Mouse (Mus musculus): ENCODE data around the gene Erlin1. TPM values are rescaled to one million over a fixed set of nuclear protein-coding genes. Genes with fewer than 3 reads are reported as not detected.

Gene Erlin1
- total RNA-seq, 1 experiment from 2014 or later, result 16.9 TPM

DNA sequence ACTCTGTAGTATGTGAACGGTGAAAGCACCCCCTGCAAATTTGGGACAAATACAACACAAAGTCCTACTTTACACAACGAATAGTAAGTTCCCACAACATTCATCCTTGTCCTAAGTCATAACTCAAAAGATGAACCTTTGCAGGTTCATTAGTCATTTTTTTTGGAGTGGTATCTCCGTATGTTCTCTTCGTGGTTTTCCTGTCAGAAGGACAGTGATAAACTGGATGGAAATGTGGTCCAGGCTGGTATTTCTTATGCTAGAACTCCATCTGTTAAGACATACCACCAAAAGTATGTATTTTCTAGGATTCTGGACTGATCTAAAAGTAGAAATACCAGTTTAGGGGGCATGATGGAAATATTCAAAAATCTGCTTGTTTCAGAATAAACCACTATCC lies 1.4 kb downstream of the Erlin1 start:
- ATAC-seq (replicated peaks in 1 of 2; ENCODE audit: insufficient read depth in 1 of 2, low FRiP score in 2 of 2, low TSS enrichment in 1 of 2, low read depth in 1 of 2, poor library complexity in 2 of 2, severe bottlenecking in 2 of 2), result no peak

DNA sequence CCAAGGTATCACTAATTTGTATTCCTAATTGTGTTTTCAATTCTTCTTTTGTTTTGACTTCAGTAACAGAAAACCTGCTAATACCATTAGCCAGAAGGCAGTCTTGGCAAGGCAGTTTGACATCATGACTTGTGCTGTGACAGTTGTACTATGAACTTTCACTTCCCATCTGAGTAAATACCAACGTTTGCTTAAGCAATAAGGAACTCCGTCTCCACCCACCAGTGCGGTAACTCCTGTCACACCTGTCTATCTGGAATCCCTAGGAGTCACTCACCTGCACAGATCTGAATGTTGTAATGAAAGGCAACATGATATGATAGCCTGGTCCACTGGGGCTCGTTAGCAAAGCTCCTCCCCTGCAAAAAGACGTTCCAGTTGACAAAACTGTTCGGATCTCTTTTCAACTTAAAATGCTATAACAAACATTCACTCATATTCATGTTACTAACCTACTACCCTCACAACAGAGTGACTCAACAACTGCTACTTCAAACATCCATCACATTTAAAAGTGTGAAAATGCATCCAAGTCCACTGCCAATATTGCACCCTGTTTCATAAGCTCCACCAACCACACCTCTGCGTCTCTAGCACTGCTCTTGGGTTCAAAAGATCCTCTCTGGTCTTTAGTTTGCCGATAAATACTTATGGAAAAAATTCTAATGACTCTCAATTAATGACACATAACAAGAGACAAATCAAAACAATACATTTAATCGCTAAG lies 2.1 kb downstream of the Erlin1 start:
- no peak for ATAC-seq (replicated peaks in 1 of 2; ENCODE audit: insufficient read depth in 1 of 2, low FRiP score in 2 of 2, low TSS enrichment in 1 of 2, low read depth in 1 of 2, poor library complexity in 2 of 2, severe bottlenecking in 2 of 2)

DNA sequence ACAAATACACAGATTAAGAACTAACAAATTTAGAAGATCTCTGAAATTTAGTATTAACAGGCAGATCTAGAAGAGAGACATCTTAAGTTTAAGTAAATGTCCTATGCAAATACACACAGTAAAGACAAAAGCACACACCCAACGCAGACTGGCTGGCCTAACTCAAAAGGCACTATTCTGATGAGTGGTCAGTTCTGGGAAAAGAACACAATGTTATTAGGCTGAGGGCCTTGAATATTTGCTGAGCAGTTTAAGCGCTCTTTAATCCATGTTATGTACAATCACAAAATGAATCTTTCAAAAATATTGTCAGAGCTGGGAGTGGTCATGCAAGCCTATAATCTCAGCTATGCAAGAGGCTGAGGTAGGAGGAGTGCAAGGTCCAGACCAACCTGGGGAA lies 4.9 kb downstream of the Erlin1 start:
- ATAC-seq (replicated peaks in 1 of 2; ENCODE audit: insufficient read depth in 1 of 2, low FRiP score in 2 of 2, low TSS enrichment in 1 of 2, low read depth in 1 of 2, poor library complexity in 2 of 2, severe bottlenecking in 2 of 2), result no peak

DNA sequence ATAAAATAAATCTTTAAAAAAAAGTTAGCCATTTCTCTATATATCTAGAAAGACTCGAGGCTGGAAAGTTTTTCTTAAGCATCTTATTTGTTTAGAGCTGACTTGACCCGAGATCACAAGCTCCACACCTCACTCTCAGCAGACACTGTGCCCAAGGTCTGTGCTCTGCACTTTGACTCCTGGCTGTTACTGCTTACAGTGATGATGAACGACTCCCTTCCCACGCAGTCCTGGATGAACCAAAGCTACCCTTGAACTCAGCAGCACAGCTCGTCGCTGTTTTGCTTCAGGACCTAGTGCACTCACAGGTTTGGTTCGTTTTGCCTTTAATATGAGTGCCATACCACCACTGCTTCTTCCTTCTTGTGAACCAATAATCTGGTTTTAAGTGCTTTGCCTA lies 5.8 kb downstream of the Erlin1 start:
- ATAC-seq (replicated peaks in 1 of 2; ENCODE audit: insufficient read depth in 1 of 2, low FRiP score in 2 of 2, low TSS enrichment in 1 of 2, low read depth in 1 of 2, poor library complexity in 2 of 2, severe bottlenecking in 2 of 2), result no peak

DNA sequence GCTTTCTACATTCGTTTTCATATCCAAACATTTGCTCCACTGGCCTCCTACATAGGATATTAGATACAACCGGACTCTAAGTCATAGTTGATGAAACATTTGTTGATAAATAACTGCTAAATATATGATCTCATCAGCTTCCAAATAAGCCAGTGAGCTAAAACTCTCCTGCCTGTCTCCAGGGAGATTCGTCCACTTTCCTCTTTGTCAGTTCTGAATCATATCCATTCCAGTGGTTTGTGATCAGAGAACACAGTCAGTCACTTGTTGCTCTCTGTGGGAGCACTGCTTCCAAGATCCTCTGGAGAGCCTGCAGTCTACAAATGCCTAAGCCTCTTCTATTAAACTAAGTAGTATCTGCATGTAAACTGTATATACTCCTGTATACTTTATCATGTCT lies 9.4 kb downstream of the Erlin1 start:
- ATAC-seq (replicated peaks in 1 of 2; ENCODE audit: insufficient read depth in 1 of 2, low FRiP score in 2 of 2, low TSS enrichment in 1 of 2, low read depth in 1 of 2, poor library complexity in 2 of 2, severe bottlenecking in 2 of 2), result no peak

DNA sequence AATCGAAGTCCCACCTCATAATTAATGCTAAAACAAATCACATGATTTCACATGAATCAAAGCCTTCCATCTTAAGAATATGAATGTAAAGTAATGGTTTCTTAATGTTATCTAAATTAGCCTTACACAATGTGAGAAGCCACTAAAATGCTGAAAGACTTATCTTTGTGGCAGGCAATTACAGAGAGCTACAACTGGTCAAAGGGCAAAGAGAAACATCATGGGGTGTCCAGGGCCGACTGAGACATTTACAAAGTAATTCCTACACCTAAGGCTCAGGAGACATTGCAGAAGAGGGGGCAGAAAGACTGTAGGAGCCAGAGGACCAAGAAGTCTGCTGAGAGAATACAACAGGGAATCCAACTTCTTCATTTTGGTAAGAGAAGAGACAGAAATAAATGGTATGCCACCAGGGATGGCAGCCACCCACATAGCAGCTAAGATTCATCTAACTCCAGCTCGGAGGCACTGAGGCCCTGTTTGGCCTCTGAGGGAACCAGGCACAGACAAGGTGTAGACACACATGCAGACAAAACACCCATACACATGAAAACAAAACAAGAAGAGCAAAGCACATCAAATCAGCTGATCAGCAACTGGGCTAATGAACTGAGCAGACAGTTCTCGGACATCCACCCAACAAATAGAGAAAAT lies 14.3 kb downstream of the Erlin1 start:
- no peak for ATAC-seq (replicated peaks in 1 of 2; ENCODE audit: insufficient read depth in 1 of 2, low FRiP score in 2 of 2, low TSS enrichment in 1 of 2, low read depth in 1 of 2, poor library complexity in 2 of 2, severe bottlenecking in 2 of 2)

DNA sequence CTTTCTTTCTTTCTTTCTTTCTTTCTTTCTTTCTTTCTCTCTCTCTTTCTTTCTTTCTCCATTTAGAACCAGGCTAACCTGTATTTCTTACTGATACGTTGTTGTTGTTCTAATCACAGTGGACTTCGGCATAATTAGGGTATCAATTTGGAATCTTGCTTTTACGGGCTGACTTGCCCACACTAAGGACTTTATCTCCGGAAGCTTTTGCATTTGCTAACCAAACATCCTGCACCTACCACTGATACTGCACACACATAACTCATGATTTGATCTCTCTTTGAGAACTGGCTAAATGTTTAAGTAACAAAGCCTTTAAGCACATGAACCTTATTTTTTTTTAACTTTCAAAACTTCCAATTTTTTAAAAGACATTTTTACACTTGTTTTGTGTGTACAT lies 19.2 kb downstream of the Erlin1 start:
- no peak for ATAC-seq (replicated peaks in 1 of 2; ENCODE audit: insufficient read depth in 1 of 2, low FRiP score in 2 of 2, low TSS enrichment in 1 of 2, low read depth in 1 of 2, poor library complexity in 2 of 2, severe bottlenecking in 2 of 2)

DNA sequence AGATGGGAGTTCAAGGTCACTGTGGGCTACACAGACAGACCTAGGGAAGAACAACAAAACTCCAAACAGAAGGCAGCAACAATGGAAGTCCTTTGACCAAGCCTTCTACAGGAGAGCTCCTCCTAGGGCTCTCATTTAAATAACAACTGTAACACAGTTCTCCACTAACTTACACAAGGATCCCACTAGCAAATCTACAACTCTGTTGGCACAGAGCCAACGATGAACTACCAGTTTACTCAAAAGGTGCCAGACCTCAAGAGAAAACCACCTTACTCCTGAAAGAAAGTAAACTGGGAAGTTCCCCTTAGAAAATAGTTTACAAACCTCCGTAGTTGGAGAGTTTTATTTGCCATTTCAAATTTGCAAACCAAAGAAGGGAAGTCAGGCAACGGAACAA lies 20.3 kb downstream of the Erlin1 start:
- ATAC-seq (replicated peaks in 1 of 2; ENCODE audit: insufficient read depth in 1 of 2, low FRiP score in 2 of 2, low TSS enrichment in 1 of 2, low read depth in 1 of 2, poor library complexity in 2 of 2, severe bottlenecking in 2 of 2), result no peak

DNA sequence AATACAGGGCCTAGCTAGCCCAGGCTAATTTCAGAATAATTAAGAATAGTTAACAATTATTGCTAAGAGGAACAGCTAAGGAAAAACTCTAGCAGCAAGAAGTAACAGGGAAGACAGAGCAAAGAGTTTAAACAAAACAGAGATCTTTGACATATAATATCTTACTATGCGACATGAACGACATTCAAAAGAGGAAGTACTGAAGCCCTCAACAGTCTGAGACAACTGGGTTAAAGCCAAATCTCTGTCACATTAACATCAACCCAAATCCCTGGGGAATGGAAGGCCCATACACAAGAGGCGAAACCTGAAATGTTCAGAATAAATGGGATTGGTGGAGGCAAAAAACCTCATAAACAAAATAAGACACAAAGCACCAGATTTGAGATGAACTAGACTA lies 23.7 kb downstream of the Erlin1 start:
- ATAC-seq (replicated peaks in 1 of 2; ENCODE audit: insufficient read depth in 1 of 2, low FRiP score in 2 of 2, low TSS enrichment in 1 of 2, low read depth in 1 of 2, poor library complexity in 2 of 2, severe bottlenecking in 2 of 2), result no peak

DNA sequence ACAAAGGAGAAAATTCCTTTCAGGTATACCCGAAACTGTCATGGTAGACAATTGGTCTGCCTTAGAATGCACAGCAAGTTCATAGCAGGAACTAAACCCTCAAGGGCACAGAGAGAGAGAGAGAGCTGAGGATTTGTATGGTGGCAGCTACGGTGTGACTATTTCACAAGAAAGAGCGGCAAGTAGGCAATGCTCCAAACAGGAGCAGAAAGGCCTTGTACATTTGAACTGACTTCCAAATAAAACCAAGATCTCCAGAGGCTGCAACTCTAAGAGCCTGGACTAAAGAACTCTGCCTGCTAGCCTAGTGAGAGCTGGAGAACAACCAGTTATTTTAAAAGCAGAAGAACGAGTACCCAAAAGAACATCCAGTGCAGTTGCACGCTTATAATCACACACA lies 27.5 kb downstream of the Erlin1 start:
- no peak for ATAC-seq (replicated peaks in 1 of 2; ENCODE audit: insufficient read depth in 1 of 2, low FRiP score in 2 of 2, low TSS enrichment in 1 of 2, low read depth in 1 of 2, poor library complexity in 2 of 2, severe bottlenecking in 2 of 2)

DNA sequence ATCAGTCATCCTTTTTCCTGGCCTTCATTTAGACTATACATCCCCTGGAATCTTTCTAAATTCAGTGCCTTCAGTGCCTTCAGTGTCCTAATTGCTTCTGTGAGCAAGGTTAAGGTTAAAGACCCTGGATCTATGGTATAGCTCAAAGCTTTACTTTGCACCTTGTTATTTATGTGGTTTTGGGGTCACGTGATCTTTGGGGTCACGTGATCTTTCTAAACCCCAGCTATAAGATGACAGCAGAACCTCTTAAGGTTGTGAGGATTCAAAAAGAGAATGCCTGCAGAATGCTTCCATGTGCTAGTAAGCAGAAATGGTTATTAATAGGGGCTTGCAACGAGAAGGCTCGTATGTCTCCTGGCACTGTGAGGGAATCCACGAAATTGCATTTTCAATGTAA lies 36.2 kb downstream of the Erlin1 start:
- no peak for ATAC-seq (replicated peaks in 1 of 2; ENCODE audit: insufficient read depth in 1 of 2, low FRiP score in 2 of 2, low TSS enrichment in 1 of 2, low read depth in 1 of 2, poor library complexity in 2 of 2, severe bottlenecking in 2 of 2)

DNA sequence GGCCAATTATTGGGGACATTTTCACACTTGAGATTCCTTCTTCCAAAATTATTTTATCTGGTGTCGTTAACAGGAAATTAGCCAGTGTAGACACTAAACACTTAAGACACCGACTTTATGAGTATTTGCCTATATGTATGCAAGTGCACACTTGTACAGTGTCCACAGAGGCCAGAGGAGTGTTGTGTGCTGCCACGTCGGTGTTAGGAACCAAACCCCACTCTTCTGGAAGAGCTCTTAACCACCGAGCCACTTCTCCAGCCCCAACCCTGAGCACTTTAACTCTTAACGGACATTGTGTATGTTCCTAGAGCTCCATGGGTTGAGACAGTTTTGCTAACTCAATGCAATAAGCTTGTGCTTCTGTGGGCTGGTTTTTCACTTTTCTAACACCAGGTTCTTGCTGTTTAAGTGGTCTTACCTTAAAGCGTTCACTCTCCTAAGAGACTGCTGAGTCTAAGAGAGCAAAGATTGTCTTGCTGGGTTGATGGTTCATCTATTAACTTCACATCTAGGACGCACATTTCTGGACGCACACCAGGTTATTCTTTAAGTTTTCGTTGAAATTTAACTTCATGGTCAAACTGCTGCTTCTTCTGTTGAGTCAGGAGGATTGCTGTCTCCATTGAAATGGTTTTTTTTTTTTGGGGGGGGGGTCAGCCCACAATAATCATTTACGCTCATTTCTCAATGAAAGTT lies 37.4 kb downstream of the Erlin1 start:
- ATAC-seq (replicated peaks in 1 of 2; ENCODE audit: insufficient read depth in 1 of 2, low FRiP score in 2 of 2, low TSS enrichment in 1 of 2, low read depth in 1 of 2, poor library complexity in 2 of 2, severe bottlenecking in 2 of 2), result no peak

DNA sequence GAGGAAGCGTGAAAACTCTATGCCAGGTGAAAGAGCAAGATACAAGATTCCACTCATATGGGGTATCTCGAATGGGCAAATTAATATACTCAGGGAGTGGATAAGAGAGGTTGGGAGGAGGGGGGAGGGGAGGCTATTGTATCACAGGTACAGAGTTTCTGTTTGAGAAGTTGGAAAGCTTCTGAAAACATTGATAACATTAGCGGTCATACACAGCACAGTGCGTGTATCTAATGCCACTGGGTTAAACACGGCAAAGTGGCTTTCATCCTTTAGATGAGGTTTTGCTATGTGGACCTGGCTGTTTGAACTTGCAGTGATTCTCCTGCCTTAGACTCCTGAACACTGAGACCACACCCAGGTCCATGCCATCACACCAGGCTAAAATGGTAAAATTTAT lies 39.6 kb downstream of the Erlin1 start:
- no peak for ATAC-seq (replicated peaks in 1 of 2; ENCODE audit: insufficient read depth in 1 of 2, low FRiP score in 2 of 2, low TSS enrichment in 1 of 2, low read depth in 1 of 2, poor library complexity in 2 of 2, severe bottlenecking in 2 of 2)

DNA sequence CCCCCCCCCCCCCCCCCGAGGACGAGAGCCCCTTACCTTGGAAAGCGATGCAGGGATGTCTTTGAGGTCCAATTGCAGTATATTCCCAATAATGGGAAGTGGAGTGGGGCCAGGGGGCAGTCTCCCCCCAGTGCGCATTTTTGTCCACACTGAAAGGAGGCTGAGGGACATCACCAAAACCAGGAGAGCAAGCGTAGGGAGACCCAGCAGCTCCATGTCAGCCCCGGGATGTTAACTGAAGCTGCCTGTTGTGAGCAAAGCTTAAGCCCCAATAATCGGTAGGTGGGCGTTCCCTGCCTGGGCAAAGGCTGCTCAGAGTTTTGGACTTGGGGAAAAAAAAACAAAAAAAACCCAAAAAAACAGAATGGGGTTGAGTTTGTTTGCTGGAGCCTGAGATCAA lies 40.6 kb downstream of the Erlin1 start, which contains the start of gene Cyp2c23:
Gene Cyp2c23 (minus strand): TSS at position 237 of the 400 bp plus-strand sequence.
- no peak for ATAC-seq (replicated peaks in 1 of 2; ENCODE audit: insufficient read depth in 1 of 2, low FRiP score in 2 of 2, low TSS enrichment in 1 of 2, low read depth in 1 of 2, poor library complexity in 2 of 2, severe bottlenecking in 2 of 2)

DNA sequence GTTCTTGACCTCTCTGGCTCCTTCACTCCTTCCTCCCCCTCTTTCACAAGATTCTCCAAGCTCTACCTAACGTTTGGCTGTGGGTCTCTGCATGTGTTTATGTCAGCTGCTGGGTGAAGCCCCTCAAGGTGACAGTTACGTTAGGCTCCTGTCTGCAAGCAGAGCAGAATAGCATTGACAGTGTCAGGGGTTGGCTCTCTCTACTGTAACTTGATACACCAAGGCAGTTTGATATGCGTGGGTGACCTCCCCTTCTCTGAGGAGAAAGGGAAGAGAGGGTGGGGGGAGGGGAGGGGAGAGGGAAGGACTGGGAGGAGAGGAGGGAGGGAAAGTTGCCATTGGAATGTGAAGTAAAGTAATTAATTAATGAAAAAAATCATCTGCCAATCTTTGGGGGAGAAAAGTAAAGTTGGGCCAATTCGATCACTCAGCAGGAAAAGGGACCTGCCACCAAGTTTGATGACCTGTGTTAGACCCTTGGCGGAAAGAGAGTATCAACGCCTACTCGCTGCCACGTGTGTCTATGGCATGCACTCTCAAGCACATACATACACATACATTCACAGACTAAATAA lies 42.5 kb downstream of the Erlin1 start:
- no peak for ATAC-seq (replicated peaks in 1 of 2; ENCODE audit: insufficient read depth in 1 of 2, low FRiP score in 2 of 2, low TSS enrichment in 1 of 2, low read depth in 1 of 2, poor library complexity in 2 of 2, severe bottlenecking in 2 of 2)

DNA sequence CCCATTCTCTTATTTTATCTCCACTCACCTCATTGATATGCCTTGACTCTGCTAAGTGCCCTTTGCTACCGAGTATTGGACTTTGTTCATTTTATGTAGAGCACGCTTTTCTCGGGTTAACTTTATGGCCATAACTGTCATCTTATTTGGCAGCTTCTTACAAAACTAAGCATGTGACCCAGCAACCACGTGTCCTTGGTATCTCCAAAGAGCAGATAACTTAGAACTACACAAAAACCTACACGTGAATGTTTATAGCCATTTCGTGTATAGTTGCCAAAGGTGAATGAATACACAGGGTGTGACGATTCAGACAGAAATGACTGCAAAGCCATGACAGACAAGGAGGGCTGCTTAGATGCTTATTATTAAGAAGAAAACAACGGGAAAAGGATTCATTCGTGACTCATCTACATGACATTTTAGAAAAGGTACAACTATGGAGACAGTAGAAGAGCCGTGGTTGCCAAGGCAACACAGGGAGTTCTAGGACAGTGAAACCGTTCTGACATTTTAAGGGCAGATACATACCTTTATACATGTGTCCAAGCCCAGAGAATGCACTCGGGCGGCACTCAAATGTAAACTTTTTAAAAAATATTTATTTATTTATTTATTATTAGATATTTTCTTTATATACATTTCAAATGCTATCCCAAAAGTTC lies 44.5 kb downstream of the Erlin1 start:
- ATAC-seq (replicated peaks in 1 of 2; ENCODE audit: insufficient read depth in 1 of 2, low FRiP score in 2 of 2, low TSS enrichment in 1 of 2, low read depth in 1 of 2, poor library complexity in 2 of 2, severe bottlenecking in 2 of 2), result no peak

DNA sequence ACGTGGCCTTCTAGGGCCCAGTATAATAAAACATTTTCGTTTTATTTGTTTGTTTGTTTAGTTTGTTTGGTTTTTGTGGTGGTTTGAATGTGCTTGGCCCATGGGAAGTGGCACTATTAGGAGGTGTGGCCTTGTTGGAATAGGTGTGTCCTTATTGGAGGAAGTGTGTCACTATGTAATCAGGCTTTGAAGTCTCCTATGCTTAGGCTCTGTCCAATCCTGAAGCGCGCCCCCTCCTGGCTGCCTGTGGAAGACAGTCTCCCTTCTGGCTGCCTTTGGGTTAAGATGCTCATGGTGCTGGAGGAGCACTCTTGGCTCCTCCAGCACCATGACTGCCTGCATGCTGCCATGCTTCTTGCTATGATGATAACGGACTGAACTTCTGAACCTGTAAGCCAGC lies 46.5 kb downstream of the Erlin1 start:
- ATAC-seq (replicated peaks in 1 of 2; ENCODE audit: insufficient read depth in 1 of 2, low FRiP score in 2 of 2, low TSS enrichment in 1 of 2, low read depth in 1 of 2, poor library complexity in 2 of 2, severe bottlenecking in 2 of 2), result no peak

DNA sequence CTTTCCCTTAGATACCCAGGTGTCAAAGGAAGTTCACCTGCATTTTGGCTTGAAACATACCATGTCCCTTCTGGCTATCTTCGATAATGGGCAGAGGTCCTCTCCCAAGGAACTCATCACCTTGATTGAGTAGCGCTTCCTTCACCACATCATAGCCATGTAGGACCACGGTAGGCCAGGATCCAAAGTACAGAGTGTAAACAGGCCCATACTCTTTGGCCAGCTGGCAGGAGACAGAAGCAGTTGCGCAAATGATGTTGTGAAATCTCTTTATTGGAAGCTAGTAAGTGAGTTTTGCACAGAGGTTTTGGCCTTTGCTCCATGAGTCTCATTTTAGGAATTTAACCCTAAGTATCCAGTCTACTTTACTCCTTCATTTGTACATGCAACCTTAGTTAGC lies 48.1 kb downstream of the Erlin1 start:
- ATAC-seq (replicated peaks in 1 of 2; ENCODE audit: insufficient read depth in 1 of 2, low FRiP score in 2 of 2, low TSS enrichment in 1 of 2, low read depth in 1 of 2, poor library complexity in 2 of 2, severe bottlenecking in 2 of 2), result no peak
